Mouse (Mus musculus): ENCODE data around the gene Rflna. TPM values are rescaled to one million over a fixed set of nuclear protein-coding genes. Genes with fewer than 3 reads are reported as not detected.

The Rflna gene
- polyA plus RNA-seq, 1 experiment from 2014 or later: 24.0 TPM

- H3K4me3 ChIP-seq (replicated peaks): no peak overlapping the region
- H3K27me3 ChIP-seq: no peaks in the 10 kb centered on the region
- H3K4me2 ChIP-seq (replicated peaks): no peak overlapping the region
- ATAC-seq (ENCODE audit: insufficient number of reproducible peaks, low FRiP score, low TSS enrichment, low read depth): no peak
- peaks cover 100% of the 10 kb centered on the region for H3K36me3 ChIP-seq
- no peak overlapping the region for H3K9ac ChIP-seq
- no peaks in the 10 kb centered on the region for H3K9me3 ChIP-seq (replicated peaks)
- 95% methylated on average over 20 of the region's 20 CpGs for WGBS
- no peak overlapping the region for H3K27ac ChIP-seq (replicated peaks)
- no peaks in the 10 kb centered on the region for H3K4me1 ChIP-seq
Observed at GRCm38 (mm10) chr5:125028911-125029310, 25.9 kb downstream of the Rflna start.

- no peak overlapping the region for H3K4me3 ChIP-seq (replicated peaks)
- H3K36me3 ChIP-seq: peaks cover 99% of the 10 kb centered on the region
- H3K9ac ChIP-seq: no peak overlapping the region
- H3K27ac ChIP-seq (replicated peaks): no peak overlapping the region
- ATAC-seq (ENCODE audit: insufficient number of reproducible peaks, low FRiP score, low TSS enrichment, low read depth): no peak
- H3K4me2 ChIP-seq (replicated peaks): no peak overlapping the region
- no peaks in the 10 kb centered on the region for H3K27me3 ChIP-seq
- H3K4me1 ChIP-seq: peaks cover 19% of the 10 kb centered on the region
- no peaks in the 10 kb centered on the region for H3K9me3 ChIP-seq (replicated peaks)
- 86% methylated on average over 8 of the region's 8 CpGs for WGBS
Observed at GRCm38 (mm10) chr5:125036483-125036882, 33.5 kb downstream of the Rflna start.

GRCm38 (mm10) chr5:125039377-125040027 lies 36.5 kb downstream of the Rflna start:
- 0 out of 2 replicates have a peak overlapping the region, but pooled peaks have one; percentile 34 for H3K27ac ChIP-seq (replicated peaks)

DNA sequence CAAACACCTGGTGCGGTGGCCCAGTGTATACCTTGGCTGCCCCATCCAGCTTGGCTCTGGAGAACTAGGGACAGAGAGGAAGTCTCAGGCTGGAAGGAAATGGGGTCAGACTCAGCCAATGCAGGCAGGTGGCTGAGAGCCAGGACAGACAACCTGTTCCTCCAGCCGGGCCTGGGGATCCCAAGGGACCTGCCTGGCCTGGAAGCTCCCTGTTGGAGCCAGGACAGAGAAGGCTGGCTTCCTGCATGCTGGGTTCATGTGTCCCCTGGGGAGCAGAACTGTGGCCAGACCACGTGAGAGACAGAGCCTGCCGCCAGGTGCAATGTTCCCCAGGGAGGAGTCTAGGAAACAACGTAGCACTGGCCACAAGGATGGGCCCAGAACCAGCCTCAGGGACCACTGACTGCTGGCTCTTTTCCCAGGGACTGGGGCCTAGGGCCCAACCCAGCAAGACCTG lies 37.1 kb downstream of the Rflna start:
- Histone ChIP-seq H3K4me2 (replicated peaks) (no peak overlapping the region), H3K4me3 (replicated peaks) (no peak overlapping the region), H3K9ac (no peak overlapping the region), H3K36me3 (peaks cover 91% of the 10 kb centered on the region), H3K4me1 (peaks cover 29% of the 10 kb centered on the region), H3K27me3 (no peaks in the 10 kb centered on the region), H3K9me3 (replicated peaks) (no peaks in the 10 kb centered on the region), H3K27ac (replicated peaks) (peak overlapping the region; percentile 34; the same call in 1 of the 2 replicates)
- ATAC-seq (ENCODE audit: insufficient number of reproducible peaks, low FRiP score, low TSS enrichment, low read depth): peak; percentile 44
- WGBS: 46% methylated on average over 5 of the region's 5 CpGs

More at GRCm38 (mm10) chr5:125039377-125040027, 36.5 kb downstream of the Rflna start:
- H3K36me3 ChIP-seq: peaks cover 91% of the 10 kb centered on the region
- no peak for ATAC-seq (ENCODE audit: insufficient number of reproducible peaks, low FRiP score, low TSS enrichment, low read depth)
- WGBS: 86% methylated on average over 8 of the region's 8 CpGs
- no peaks in the 10 kb centered on the region for H3K27me3 ChIP-seq
- H3K4me1 ChIP-seq: peaks cover 27% of the 10 kb centered on the region
- H3K9me3 ChIP-seq (replicated peaks): no peaks in the 10 kb centered on the region
- no peak overlapping the region for H3K4me2 ChIP-seq (replicated peaks)
- no peak overlapping the region for H3K9ac ChIP-seq
- no peak overlapping the region for H3K4me3 ChIP-seq (replicated peaks)

- WGBS: 69% methylated on average over 9 of the region's 9 CpGs
- H3K27ac ChIP-seq (replicated peaks): no peak overlapping the region
- H3K4me2 ChIP-seq (replicated peaks): no peak overlapping the region
- no peaks in the 10 kb centered on the region for H3K9me3 ChIP-seq (replicated peaks)
- H3K4me1 ChIP-seq: peaks cover 34% of the 10 kb centered on the region
- H3K27me3 ChIP-seq: no peaks in the 10 kb centered on the region
- H3K4me3 ChIP-seq (replicated peaks): no peak overlapping the region
- no peak overlapping the region for H3K9ac ChIP-seq
- no peak for ATAC-seq (ENCODE audit: insufficient number of reproducible peaks, low FRiP score, low TSS enrichment, low read depth)
- H3K36me3 ChIP-seq: peaks cover 89% of the 10 kb centered on the region
Observed at GRCm38 (mm10) chr5:125041578-125041977, 38.6 kb downstream of the Rflna start.

- H3K9me3 ChIP-seq (replicated peaks): no peaks in the 10 kb centered on the region
- peaks cover 37% of the 10 kb centered on the region for H3K4me1 ChIP-seq
- no peak overlapping the region for H3K9ac ChIP-seq
- H3K27me3 ChIP-seq: no peaks in the 10 kb centered on the region
- no peak overlapping the region for H3K27ac ChIP-seq (replicated peaks)
- WGBS: 69% methylated on average over 6 of the region's 6 CpGs
- H3K4me3 ChIP-seq (replicated peaks): no peak overlapping the region
- H3K36me3 ChIP-seq: peaks cover 89% of the 10 kb centered on the region
- H3K4me2 ChIP-seq (replicated peaks): no peak overlapping the region
- no peak for ATAC-seq (ENCODE audit: insufficient number of reproducible peaks, low FRiP score, low TSS enrichment, low read depth)
Observed at GRCm38 (mm10) chr5:125043448-125043847, 40.4 kb downstream of the Rflna start.

DNA sequence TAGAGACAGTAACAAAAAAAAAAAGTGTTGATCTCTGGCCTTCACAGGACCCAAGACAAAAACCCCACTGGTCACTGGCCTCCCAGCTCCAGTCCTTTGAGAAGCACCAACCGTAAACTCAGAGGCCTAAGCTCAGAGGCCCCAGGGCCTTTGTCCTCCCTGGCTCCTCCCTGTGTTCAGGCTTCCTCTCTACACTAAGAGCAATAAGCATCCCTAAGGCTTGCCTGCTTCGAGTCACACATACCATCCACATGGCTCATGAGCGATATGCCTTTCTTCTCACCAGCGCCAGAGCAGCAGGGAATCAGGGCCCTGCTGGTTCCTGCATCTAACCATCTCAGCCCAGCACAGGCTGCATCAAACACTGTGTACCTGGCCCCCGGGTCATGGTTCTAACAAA lies 42.2 kb downstream of the Rflna start:
- Histone ChIP-seq H3K27ac (replicated peaks) (no peak overlapping the region), H3K4me3 (replicated peaks) (no peak overlapping the region), H3K4me2 (replicated peaks) (no peak overlapping the region), H3K9ac (no peak overlapping the region), H3K36me3 (peaks cover 89% of the 10 kb centered on the region), H3K27me3 (no peaks in the 10 kb centered on the region), H3K4me1 (peaks cover 30% of the 10 kb centered on the region), H3K9me3 (replicated peaks) (no peaks in the 10 kb centered on the region)
- ATAC-seq (ENCODE audit: insufficient number of reproducible peaks, low FRiP score, low TSS enrichment, low read depth): no peak
- 47% methylated on average over 5 of the region's 5 CpGs for WGBS

- 65% methylated on average over 5 of the region's 5 CpGs for WGBS
- Histone ChIP-seq H3K4me1 (peaks cover 19% of the 10 kb centered on the region; the same call in 1 of the 2 replicates), H3K36me3 (peaks cover 88% of the 10 kb centered on the region), H3K27me3 (no peaks in the 10 kb centered on the region), H3K4me3 (replicated peaks) (no peak overlapping the region), H3K9ac (no peak overlapping the region), H3K9me3 (replicated peaks) (no peaks in the 10 kb centered on the region), H3K4me2 (replicated peaks) (no peak overlapping the region), H3K27ac (replicated peaks) (0 out of 2 replicates have a peak overlapping the region, but pooled peaks have one; percentile 34)
- ATAC-seq (ENCODE audit: insufficient number of reproducible peaks, low FRiP score, low TSS enrichment, low read depth): no peak
Observed at GRCm38 (mm10) chr5:125046436-125046835, 43.4 kb downstream of the Rflna start.

GRCm38 (mm10) chr5:125049481-125049880 lies 46.5 kb downstream of the Rflna start:
- ATAC-seq (ENCODE audit: insufficient number of reproducible peaks, low FRiP score, low TSS enrichment, low read depth): no peak
- Histone ChIP-seq H3K4me2 (replicated peaks) (no peak overlapping the region), H3K9ac (no peak overlapping the region), H3K36me3 (peaks cover 94% of the 10 kb centered on the region), H3K9me3 (replicated peaks) (no peaks in the 10 kb centered on the region), H3K4me3 (replicated peaks) (no peak overlapping the region), H3K27ac (replicated peaks) (no peak overlapping the region), H3K27me3 (no peaks in the 10 kb centered on the region), H3K4me1 (peaks cover 28% of the 10 kb centered on the region)
- WGBS: 87% methylated on average over 4 of the region's 4 CpGs

- Histone ChIP-seq H3K4me2 (replicated peaks) (no peak overlapping the region), H3K4me3 (replicated peaks) (no peak overlapping the region), H3K4me1 (peaks cover 42% of the 10 kb centered on the region), H3K27ac (replicated peaks) (no peak overlapping the region), H3K9ac (no peak overlapping the region), H3K36me3 (peaks cover 82% of the 10 kb centered on the region), H3K9me3 (replicated peaks) (no peaks in the 10 kb centered on the region), H3K27me3 (no peaks in the 10 kb centered on the region)
- 71% methylated on average over 10 of the region's 10 CpGs for WGBS
- ATAC-seq (ENCODE audit: insufficient number of reproducible peaks, low FRiP score, low TSS enrichment, low read depth): no peak
Observed at GRCm38 (mm10) chr5:125052237-125052602, 49.2 kb downstream of the Rflna start.

DNA sequence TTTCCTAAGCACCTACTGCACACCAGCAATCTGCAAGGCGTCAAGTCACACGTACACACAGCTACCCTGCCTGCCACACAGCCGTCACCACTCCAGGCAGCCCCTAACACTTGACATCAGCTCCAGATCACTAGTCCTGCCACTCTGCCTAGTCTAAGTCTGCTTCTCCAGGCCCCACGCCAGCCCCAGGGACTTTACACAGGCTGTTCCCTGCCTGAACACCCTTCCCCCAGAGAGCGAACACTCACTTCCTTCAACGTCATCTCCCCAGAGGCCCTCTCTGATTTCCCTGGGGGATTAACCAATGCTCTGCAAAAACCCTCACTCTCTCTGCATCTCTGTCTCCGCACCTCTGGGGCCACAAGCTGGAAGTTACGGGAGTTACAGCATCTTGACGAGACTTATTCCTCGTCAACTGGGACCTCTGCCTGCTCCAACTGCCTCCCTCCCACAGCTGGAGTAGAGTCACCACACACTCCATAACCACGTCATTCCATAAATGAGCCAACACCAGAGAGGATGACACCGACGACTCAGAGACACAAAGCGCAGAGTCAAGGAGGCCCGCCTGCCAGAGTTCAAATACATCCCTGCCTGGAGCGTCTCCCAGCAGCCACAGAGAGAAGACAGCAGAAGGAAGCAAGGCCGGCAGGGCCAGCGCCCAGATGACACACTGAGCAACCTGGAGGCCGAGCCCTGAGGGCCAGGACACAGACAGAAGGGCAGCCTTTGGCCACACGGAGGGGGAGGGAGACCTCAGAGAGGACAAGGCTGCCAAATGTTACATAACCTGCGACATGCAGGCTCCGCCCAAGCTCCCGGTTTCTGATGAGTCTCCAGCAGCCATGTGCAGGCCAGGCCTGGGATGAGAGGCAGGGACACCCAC lies 49.8 kb downstream of the Rflna start:
- H3K36me3 ChIP-seq: peaks cover 76% of the 10 kb centered on the region
- ATAC-seq (ENCODE audit: insufficient number of reproducible peaks, low FRiP score, low TSS enrichment, low read depth): no peak
- peaks cover 48% of the 10 kb centered on the region for H3K4me1 ChIP-seq
- no peak overlapping the region for H3K4me3 ChIP-seq (replicated peaks)
- H3K9ac ChIP-seq: no peak overlapping the region
- H3K9me3 ChIP-seq (replicated peaks): no peaks in the 10 kb centered on the region
- peak overlapping the region; percentile 5; the same call in 1 of the 2 replicates for H3K27ac ChIP-seq (replicated peaks)
- H3K4me2 ChIP-seq (replicated peaks): no peak overlapping the region
- no peaks in the 10 kb centered on the region for H3K27me3 ChIP-seq
- 59% methylated on average over 23 of the region's 23 CpGs for WGBS

Data from embryonic facial prominence, embryonic 15.5 days (tissue).